In genomic region chr6:28635531-28636348, GRCm38 (mm10) we compare ENCODE assay signal across 25 mouse cellular contexts.
A peak's percentile ranks its signal among the peaks of the same experiment; 100 is the strongest.
DNase-seq lines count a peak whose midpoint lies in the region; ATAC-seq and TF ChIP-seq lines count a peak whose summit lies in the region.
"Had no signal": no experiment of that assay in that cellular context is flagged by ENCODE, and none has a peak within 500 bp of the region (broad histone marks: within the 10 kb centered on the region; RNA-seq: fewer than 3 reads in every experiment).

No protein-coding gene starts in this region.

- 60% methylated on average over 6 of the region's 6 CpGs for WGBS in liver, embryonic 11.5 days
- WGBS in liver, embryonic 12.5 days (ENCODE audit: insufficient replicate concordance), result 54% methylated on average over 6 of the region's 6 CpGs
- WGBS in liver, postnatal 0 days (ENCODE audit: insufficient replicate concordance), result 59% methylated on average over 6 of the region's 6 CpGs

- no peaks in the 10 kb centered on the region for H3K36me3 ChIP-seq in liver, embryonic 11.5 days (ENCODE audit: control insufficient read depth, insufficient read depth, low read length)
- H3K36me3 ChIP-seq in liver, embryonic 12.5 days, result no peaks in the 10 kb centered on the region
- no peaks in the 10 kb centered on the region for H3K36me3 ChIP-seq in liver, postnatal 0 days (replicated peaks; ENCODE audit: insufficient read depth, low read length)
- H3K36me3 ChIP-seq: heart, embryonic 10.5 days; heart, embryonic 15.5 days; intestine, embryonic 15.5 days; midbrain, embryonic 13.5 days had no signal

- H3K9me3 ChIP-seq in liver, embryonic 11.5 days (ENCODE audit: control insufficient read depth, low read length), result no peaks in the 10 kb centered on the region
- H3K9me3 ChIP-seq in liver, embryonic 12.5 days (replicated peaks), result no peaks in the 10 kb centered on the region
- no peaks in the 10 kb centered on the region for H3K9me3 ChIP-seq in liver, postnatal 0 days (ENCODE audit: low read length)
- H3K9me3 ChIP-seq: forebrain, embryonic 13.5 days; heart, embryonic 10.5 days; heart, embryonic 15.5 days; intestine, embryonic 15.5 days; megakaryocyte, embryonic 14.5 days; midbrain, embryonic 13.5 days had no signal

- H3K4me1 ChIP-seq in liver, embryonic 11.5 days (replicated peaks; ENCODE audit: control insufficient read depth, insufficient read depth, low read length), result peaks cover 11% of the 10 kb centered on the region
- H3K4me1 ChIP-seq in liver, embryonic 12.5 days, result peaks cover 32% of the 10 kb centered on the region
- peaks cover 20% of the 10 kb centered on the region for H3K4me1 ChIP-seq in liver, postnatal 0 days (ENCODE audit: insufficient read depth)
- H3K4me1 ChIP-seq: intestine, embryonic 15.5 days had no signal

- no peaks in the 10 kb centered on the region for H3K27me3 ChIP-seq in liver, embryonic 11.5 days (replicated peaks; ENCODE audit: control insufficient read depth, insufficient read depth, low read length)
- no peaks in the 10 kb centered on the region for H3K27me3 ChIP-seq in liver, embryonic 12.5 days (replicated peaks)
- H3K27me3 ChIP-seq in liver, postnatal 0 days (ENCODE audit: insufficient read depth, low read length), result no peaks in the 10 kb centered on the region
- H3K27me3 ChIP-seq: forebrain, embryonic 13.5 days; heart, embryonic 15.5 days; intestine, embryonic 15.5 days; megakaryocyte, embryonic 14.5 days; midbrain, embryonic 13.5 days had no signal

- H3K4me2 ChIP-seq in liver, embryonic 11.5 days, result no peak overlapping the region
- no peak overlapping the region for H3K4me2 ChIP-seq in liver, embryonic 12.5 days
- H3K4me2 ChIP-seq in liver, postnatal 0 days (ENCODE audit: low read depth, low read length), result no peak overlapping the region
- H3K4me2 ChIP-seq: forebrain, embryonic 13.5 days; heart, embryonic 15.5 days; intestine, embryonic 15.5 days; midbrain, embryonic 13.5 days had no signal

- no peak for DNase-seq in liver, embryonic 11.5 days (ENCODE audit: low spot score)
- no peak for DNase-seq in liver
- no peak for DNase-seq in liver, postnatal 0 days
- no peak for DNase-seq in kidney, postnatal 4 days
- no peak for DNase-seq in adrenal gland, adult 2 months
- DNase-seq in layer of hippocampus, postnatal 14 days (ENCODE audit: low spot score in 2 of 2), result no peak
- DNase-seq: adrenal gland, postnatal 25 days; cerebellum, adult 18-20 months; cerebellum, postnatal 10 days; gastrocnemius, postnatal 10 days; kidney, adult 8-10 months; kidney, postnatal 14 days; layer of hippocampus, postnatal 36 days; lung, postnatal 36 days; thymus, adult 2 months; thymus, postnatal 36 days had no signal

- peak; percentile 58; the same call in 1 of the 2 replicates for ATAC-seq in liver, embryonic 11.5 days (replicated peaks; ENCODE audit: low FRiP score)
- ATAC-seq in liver, embryonic 12.5 days, result peak; percentile 75
- ATAC-seq in liver, postnatal 0 days, result peak; percentile 55
- ATAC-seq: CD4-positive, CD25-positive, alpha-beta regulatory T cell, adult 4 months; forebrain, embryonic 13.5 days; hindbrain, embryonic 16.5 days; intestine, embryonic 15.5 days; midbrain, embryonic 13.5 days had no signal

- TF ChIP-seq CTCF in liver, postnatal 0 days (IDR thresholded peaks at IDR 0.05; ENCODE audit: low read depth), result no peak

- no peak overlapping the region for H3K9ac ChIP-seq in liver, embryonic 11.5 days (ENCODE audit: low read depth, low read length)
- no peak overlapping the region for H3K9ac ChIP-seq in liver, embryonic 12.5 days
- H3K9ac ChIP-seq in liver, postnatal 0 days (replicated peaks), result no peak overlapping the region
- H3K9ac ChIP-seq: forebrain, embryonic 13.5 days; heart, embryonic 15.5 days; intestine, embryonic 15.5 days; midbrain, embryonic 13.5 days had no signal

- H3K27ac ChIP-seq in liver, embryonic 11.5 days (ENCODE audit: low read depth, low read length), result no peak overlapping the region
- H3K27ac ChIP-seq in liver, embryonic 12.5 days, result peak overlapping the region; percentile 41; the same call in 1 of the 2 replicates
- 0 out of 2 replicates have a peak overlapping the region, but pooled peaks have one; percentile 12 for H3K27ac ChIP-seq in liver, postnatal 0 days (ENCODE audit: low read depth)
- H3K27ac ChIP-seq: forebrain, embryonic 13.5 days; heart, embryonic 10.5 days; heart, embryonic 15.5 days; intestine, embryonic 15.5 days; midbrain, embryonic 13.5 days had no signal

- no peak for TF ChIP-seq EP300 in liver, postnatal 0 days (IDR thresholded peaks at IDR 0.05; ENCODE audit: low read depth)

- no peak overlapping the region for H3K4me3 ChIP-seq in liver, embryonic 11.5 days (ENCODE audit: low read depth, low read length)
- no peak overlapping the region for H3K4me3 ChIP-seq in liver, embryonic 12.5 days
- no peak overlapping the region for H3K4me3 ChIP-seq in liver, postnatal 0 days (ENCODE audit: low read depth, low read length)
- H3K4me3 ChIP-seq: forebrain, embryonic 13.5 days; heart, embryonic 10.5 days; heart, embryonic 15.5 days; intestine, embryonic 15.5 days; megakaryocyte, embryonic 14.5 days; midbrain, embryonic 13.5 days had no signal
